Mouse (Mus musculus) neural tube, embryonic 11.5 days (tissue): ENCODE results near the gene Zbtb8a. TPM values are rescaled to one million over a fixed set of nuclear protein-coding genes. Genes with fewer than 3 reads are reported as not detected.
"Not testable (repeated sequence)": the region's sequence is repeated elsewhere in the genome, so short reads cannot be mapped to it uniquely, and the experiment has no call there.

Source experiments
- ATAC-seq: fragments of 200-750 bp; cut with Nextera tagmentation; 2 replicates; pipeline ENCODE4 v1.8.0; 2017; ENCODE audit warnings: moderate number of reproducible peaks, mild to moderate bottlenecking, moderate TSS enrichment, moderate library complexity; ENCODE audit not compliant: insufficient read depth, low FRiP score, low TSS enrichment
- DNase-seq: peaks from one replicate; pipeline ENCODE4 v3.0.0-alpha.2; 2015; ENCODE audit warnings: low spot score
- H3K27ac ChIP-seq: fragments of 300-500 bp; sonication (generic); 2 replicates; pipeline ENCODE4 v1.5.1; 2014; ENCODE audit warnings: low read depth, mild to moderate bottlenecking, low read length
- H3K27me3 ChIP-seq: fragments of 300-500 bp; sonication (generic); 2 replicates; pipeline ENCODE4 v1.6.1; 2014; ENCODE audit warnings: mild to moderate bottlenecking, low read length, mixed read lengths; ENCODE audit not compliant: control insufficient read depth, insufficient read depth
- H3K36me3 ChIP-seq: fragments of 300-500 bp; sonication (generic); 2 replicates; pipeline ENCODE4 v1.6.1; 2014; ENCODE audit warnings: mild to moderate bottlenecking, low read length, moderate library complexity, mixed read lengths; ENCODE audit not compliant: control insufficient read depth, insufficient read depth
- H3K4me1 ChIP-seq: fragments of 300-500 bp; sonication (generic); 2 replicates; pipeline ENCODE4 v1.6.1; 2014; ENCODE audit warnings: low read length, mixed read lengths; ENCODE audit not compliant: control insufficient read depth, insufficient read depth
- H3K4me2 ChIP-seq: fragments of 300-500 bp; sonication (generic); 2 replicates; pipeline ENCODE4 v1.6.1; 2014; ENCODE audit warnings: low read depth, mild to moderate bottlenecking, moderate library complexity
- H3K4me3 ChIP-seq: fragments of 300-500 bp; sonication (generic); 2 replicates; pipeline ENCODE4 v1.5.1; 2014; ENCODE audit warnings: low read depth, low read length
- H3K9ac ChIP-seq: fragments of 300-500 bp; sonication (generic); 2 replicates; pipeline ENCODE4 v1.6.1; 2014; ENCODE audit warnings: mild to moderate bottlenecking, low read length
- H3K9me3 ChIP-seq: fragments of 300-500 bp; sonication (generic); 2 replicates; pipeline ENCODE4 v1.6.1; 2016; ENCODE audit warnings: low read length; ENCODE audit not compliant: control insufficient read depth
- WGBS: fragments of 180-500 bp; shearing (Covaris S2); extraction: QIAGEN DNeasy Blood & Tissue Kit; methylation state at CpG from one replicate; pipeline ENCODE4 v1.1.7; 2014; 5-methylcytosine and 5-hydroxymethylcytosine counted together
- polyA plus RNA-seq: library from polyadenylated mRNA; unstranded; fragments of >200 nt; fragmentation: Nextera tagmentation; extraction: Ambion mirVana; gene quantifications from 2 replicates; pipeline ENCODE4 v1.2.1, GENCODE M21; 2014

Gene Zbtb8a
- polyA plus RNA-seq, 1 experiment from 2014 or later = 7.4 TPM

DNA sequence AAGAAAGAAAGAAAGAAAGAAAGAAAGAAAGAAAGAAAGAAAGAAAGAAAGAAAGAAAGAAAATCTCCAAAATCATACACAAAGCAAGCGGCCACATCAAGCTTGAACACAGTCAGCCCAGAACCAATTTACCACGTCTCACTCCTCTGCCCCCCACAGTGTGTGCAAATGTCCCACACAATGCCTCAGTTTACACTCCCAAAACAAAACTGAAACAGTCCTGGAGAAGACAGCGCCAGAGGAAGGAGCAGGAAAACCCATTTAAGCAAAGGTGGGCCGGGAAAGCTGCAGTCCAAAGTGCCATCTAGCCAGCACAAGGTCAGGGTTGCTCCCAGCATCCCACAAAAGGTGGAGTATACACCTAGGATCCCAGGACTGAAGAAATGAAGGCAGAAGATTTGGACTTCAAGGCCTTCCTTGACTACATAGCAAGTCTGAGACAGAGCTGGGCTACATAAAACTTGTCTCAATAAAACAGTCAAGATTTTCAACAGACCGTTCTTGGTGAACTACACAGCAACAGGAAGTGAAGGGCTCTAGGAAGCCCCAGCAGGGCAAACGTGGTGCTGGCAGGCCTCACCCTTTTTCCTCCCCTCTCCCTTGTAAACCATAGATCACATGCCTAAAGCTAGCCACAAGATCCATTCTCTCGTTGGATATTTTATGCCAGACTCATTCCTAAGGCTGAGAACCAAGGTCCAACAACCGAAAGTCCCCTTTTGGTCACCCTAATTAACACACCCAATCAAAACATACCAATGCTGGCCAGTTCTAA, 4.5 kb downstream of the Zbtb8a start:
- H3K36me3 ChIP-seq = no peaks in the 10 kb centered on the region
- no peak overlapping the region for H3K9ac ChIP-seq
- peaks cover 10% of the 10 kb centered on the region; the same call in 1 of the 2 replicates for H3K27me3 ChIP-seq
- 42% methylated on average over 8 of the region's 8 CpGs for WGBS
- 0 out of 2 replicates have a peak, but pooled peaks cover 2% of the 10 kb centered on the region for H3K4me1 ChIP-seq
- H3K4me3 ChIP-seq = no peak overlapping the region
- no peak overlapping the region for H3K4me2 ChIP-seq
- no peak for DNase-seq
- no peaks in the 10 kb centered on the region for H3K9me3 ChIP-seq
- H3K27ac ChIP-seq = no peak overlapping the region
- no peak for ATAC-seq

DNA sequence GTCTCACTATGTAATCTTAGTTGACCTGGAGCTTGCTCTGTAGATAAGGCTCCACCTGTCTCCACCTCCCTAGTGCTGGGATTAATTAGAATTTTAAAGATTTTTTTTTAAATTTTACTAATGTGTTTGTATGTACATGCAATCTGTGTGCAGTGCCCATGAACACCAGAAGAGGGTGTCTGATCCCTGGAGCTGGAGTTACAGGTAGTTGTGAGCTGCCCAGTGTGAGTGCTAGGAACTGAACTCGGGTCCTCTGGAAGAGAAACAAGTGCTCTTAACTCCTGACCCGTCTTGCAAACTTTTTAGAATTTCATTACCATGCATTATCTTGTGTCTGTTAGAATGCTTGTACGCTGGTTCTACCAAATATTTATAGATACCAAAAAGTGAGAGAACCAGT, 6.5 kb downstream of the Zbtb8a start:
- DNase-seq = no peak
- no peak overlapping the region for H3K27ac ChIP-seq
- H3K9ac ChIP-seq = no peak overlapping the region
- H3K9me3 ChIP-seq = no peaks in the 10 kb centered on the region
- H3K27me3 ChIP-seq = peaks cover 4% of the 10 kb centered on the region; the same call in 1 of the 2 replicates
- H3K4me1 ChIP-seq = 0 out of 2 replicates have a peak, but pooled peaks cover 2% of the 10 kb centered on the region
- no peak overlapping the region for H3K4me3 ChIP-seq
- H3K4me2 ChIP-seq = no peak overlapping the region
- H3K36me3 ChIP-seq = no peaks in the 10 kb centered on the region
- ATAC-seq = no peak
- WGBS = 87% methylated on average over 3 of the region's 3 CpGs

DNA sequence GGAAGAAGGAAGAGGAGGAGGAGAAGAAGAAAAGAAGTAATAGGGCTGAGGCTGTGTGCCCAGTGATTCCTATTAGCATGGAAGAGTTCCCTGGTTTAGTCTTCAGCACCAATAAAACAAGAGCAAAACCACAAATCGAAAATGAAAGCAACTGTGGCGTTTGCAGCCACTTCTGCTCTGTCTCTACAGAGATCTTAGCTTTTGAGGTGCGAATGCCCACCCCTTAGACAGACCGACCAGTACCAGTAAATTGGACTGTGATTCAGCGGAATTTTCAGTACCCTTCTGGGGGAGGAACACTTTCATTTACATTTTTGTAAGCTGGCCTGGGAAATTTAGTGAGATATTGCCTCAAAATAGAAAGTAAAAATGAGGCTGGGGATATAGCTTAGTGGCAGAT, 12.7 kb downstream of the Zbtb8a start:
- H3K27ac ChIP-seq = no peak overlapping the region
- no peaks in the 10 kb centered on the region for H3K4me1 ChIP-seq
- H3K4me2 ChIP-seq = no peak overlapping the region
- H3K9ac ChIP-seq = no peak overlapping the region
- no peaks in the 10 kb centered on the region for H3K27me3 ChIP-seq
- 87% methylated on average over 5 of the region's 5 CpGs for WGBS
- DNase-seq (no peak), ATAC-seq (no peak)
- no peaks in the 10 kb centered on the region for H3K9me3 ChIP-seq
- H3K36me3 ChIP-seq = no peaks in the 10 kb centered on the region
- H3K4me3 ChIP-seq = no peak overlapping the region

DNA sequence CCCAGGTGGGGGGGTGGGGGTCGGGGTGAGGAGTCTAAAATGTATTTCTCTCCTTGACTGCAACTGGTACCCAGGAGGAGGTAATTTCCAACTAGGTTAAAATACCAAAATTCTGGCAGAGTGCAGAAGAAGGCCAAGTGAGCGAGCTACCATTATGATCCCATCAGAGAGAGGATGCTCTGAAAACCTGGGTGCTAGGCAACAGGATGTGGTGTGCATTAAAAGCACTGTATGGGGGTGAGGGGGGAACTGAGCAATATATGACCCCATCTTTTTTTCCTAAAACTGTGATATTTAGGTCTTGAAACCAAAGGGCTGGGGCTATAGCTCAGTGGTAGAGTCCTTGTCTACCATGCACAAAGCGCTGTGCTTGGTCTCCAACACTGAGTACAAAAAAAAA, 13.5 kb downstream of the Zbtb8a start:
- no peak overlapping the region for H3K4me3 ChIP-seq
- H3K27ac ChIP-seq = no peak overlapping the region
- no peak overlapping the region for H3K4me2 ChIP-seq
- no peaks in the 10 kb centered on the region for H3K27me3 ChIP-seq
- H3K4me1 ChIP-seq = no peaks in the 10 kb centered on the region
- H3K9ac ChIP-seq = no peak overlapping the region
- H3K36me3 ChIP-seq = no peaks in the 10 kb centered on the region
- 87% methylated on average over 3 of the region's 3 CpGs for WGBS
- no peaks in the 10 kb centered on the region for H3K9me3 ChIP-seq
- DNase-seq (no peak), ATAC-seq (no peak)

DNA sequence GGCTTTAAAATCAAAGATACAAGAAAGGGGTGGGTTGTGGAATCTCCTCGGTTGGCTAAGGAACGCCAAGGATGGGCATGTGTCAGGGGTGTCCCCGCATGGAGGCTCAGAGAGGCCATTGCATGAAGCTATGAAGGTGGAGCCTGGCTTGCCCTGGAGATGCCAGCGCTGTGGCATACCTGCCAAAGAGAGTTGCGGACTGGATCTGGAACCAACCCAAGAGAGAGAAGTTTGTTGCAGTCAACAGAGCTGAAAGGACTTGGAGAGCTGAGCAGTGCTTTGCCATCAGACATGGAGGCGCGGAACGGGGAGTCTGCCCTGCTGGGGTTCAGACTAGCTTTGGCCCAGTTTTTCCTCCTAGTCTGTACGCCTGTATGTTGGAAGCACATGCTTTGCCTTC, 14.5 kb downstream of the Zbtb8a start:
- Histone ChIP-seq H3K4me1 (no peaks in the 10 kb centered on the region), H3K4me3 (no peak overlapping the region), H3K4me2 (no peak overlapping the region), H3K9me3 (no peaks in the 10 kb centered on the region), H3K9ac (no peak overlapping the region), H3K27ac (no peak overlapping the region), H3K36me3 (no peaks in the 10 kb centered on the region), H3K27me3 (no peaks in the 10 kb centered on the region)
- ATAC-seq = no peak
- 90% methylated on average over 9 of the region's 9 CpGs for WGBS
- DNase-seq = no peak

DNA sequence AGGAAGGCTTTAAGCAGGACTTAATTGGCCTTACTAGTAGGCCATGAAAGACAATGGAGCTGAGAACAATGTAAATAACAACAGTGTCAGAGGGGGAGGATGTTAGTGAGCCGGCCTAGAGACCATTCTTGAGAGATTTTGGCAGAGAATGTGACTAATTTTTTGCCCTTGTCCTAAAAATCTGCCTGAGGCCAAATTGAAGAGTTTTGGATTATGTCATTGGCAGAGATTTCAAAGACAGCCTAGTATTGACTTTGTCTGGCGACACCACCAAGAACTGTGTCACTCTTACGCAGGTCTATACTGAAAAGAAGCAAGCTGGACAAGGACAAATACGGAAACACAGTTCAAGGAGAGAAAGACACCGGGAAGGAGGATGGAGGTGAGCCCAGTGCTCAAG, 15.1 kb downstream of the Zbtb8a start:
- Histone ChIP-seq H3K4me3 (no peak overlapping the region), H3K9ac (no peak overlapping the region), H3K4me1 (no peaks in the 10 kb centered on the region), H3K27me3 (no peaks in the 10 kb centered on the region), H3K4me2 (no peak overlapping the region), H3K27ac (no peak overlapping the region), H3K36me3 (no peaks in the 10 kb centered on the region), H3K9me3 (no peaks in the 10 kb centered on the region)
- ATAC-seq (no peak), DNase-seq (no peak)
- WGBS = 85% methylated on average over 5 of the region's 5 CpGs

DNA sequence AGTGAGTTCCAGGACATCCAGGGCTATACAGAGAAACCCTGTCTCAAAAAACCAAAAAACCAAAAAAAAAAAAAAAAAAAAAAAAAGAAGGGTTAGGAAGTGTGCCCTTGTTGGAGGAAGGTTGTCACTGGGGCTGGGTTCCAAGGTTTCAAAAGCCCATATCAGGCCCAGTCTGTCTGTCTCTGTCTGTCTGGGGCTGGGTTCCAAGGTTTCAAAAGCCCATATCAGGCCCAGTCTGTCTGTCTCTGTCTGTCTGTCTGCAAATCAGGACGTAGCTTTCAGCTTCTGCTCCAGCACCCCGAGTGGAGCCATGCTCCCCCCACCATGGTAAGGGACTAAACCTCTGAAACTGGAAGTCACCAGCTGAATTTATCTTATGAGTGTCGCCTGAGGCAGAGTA, 15.7 kb downstream of the Zbtb8a start:
- H3K4me2 ChIP-seq, H3K9ac ChIP-seq, ATAC-seq, H3K27me3 ChIP-seq, H3K4me3 ChIP-seq, H3K4me1 ChIP-seq, H3K36me3 ChIP-seq, DNase-seq, H3K9me3 ChIP-seq, H3K27ac ChIP-seq: not testable (repeated sequence)
- 88% methylated on average over 3 of the region's 3 CpGs for WGBS

DNA sequence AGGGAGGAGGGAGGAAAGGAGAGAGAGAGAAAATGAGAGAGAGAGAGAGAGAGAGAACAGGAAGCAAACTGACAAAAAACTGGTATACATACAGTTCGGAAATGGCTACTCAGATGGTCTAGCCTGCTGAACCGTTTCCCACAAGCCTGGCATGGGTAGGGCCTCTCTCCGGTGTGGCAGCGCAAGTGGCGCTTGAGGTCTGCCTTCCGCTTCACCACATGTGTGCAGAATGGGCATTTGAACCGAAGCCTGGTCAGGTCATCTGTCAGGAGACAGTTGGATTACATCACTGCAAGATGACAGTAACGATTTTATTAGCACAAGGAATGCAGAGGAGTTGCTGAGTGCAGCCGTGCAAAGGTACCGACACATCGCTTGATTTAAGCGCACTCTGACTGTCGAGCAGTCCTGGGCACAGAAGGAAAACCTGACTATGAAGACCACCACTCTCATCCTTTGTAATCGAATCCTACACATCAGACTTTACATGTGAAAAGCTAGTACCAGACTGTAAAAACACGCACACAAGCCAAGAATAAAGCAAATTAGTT, 20.2 kb downstream of the Zbtb8a start:
- no peak overlapping the region for H3K4me2 ChIP-seq
- H3K27me3 ChIP-seq = no peaks in the 10 kb centered on the region
- no peaks in the 10 kb centered on the region for H3K4me1 ChIP-seq
- peaks cover 2% of the 10 kb centered on the region; the same call in 1 of the 2 replicates for H3K36me3 ChIP-seq
- no peak overlapping the region for H3K27ac ChIP-seq
- no peaks in the 10 kb centered on the region for H3K9me3 ChIP-seq
- no peak overlapping the region for H3K4me3 ChIP-seq
- no peak for DNase-seq
- WGBS = 84% methylated on average over 15 of the region's 15 CpGs
- H3K9ac ChIP-seq = no peak overlapping the region
- ATAC-seq = no peak

DNA sequence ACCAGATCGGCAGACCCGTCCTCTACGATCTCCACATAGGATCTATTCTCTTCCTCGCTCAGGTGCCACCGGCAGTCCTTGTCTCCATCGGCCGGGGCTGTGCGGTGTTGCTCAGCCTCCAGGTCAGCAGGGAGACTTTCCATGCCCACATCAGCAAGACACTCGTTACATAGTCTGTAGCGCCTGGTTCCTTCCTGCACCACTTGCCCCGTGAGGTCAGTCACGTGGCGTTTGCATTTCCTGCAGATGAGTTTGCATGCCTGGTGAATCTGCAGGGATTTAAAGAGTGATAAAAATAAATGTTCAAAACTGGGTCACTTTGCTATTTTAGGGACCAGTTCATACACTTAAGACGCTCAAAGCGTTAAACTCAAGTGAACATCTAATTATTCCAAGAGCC, 23.7 kb downstream of the Zbtb8a start:
- H3K9ac ChIP-seq = no peak overlapping the region
- no peak overlapping the region for H3K4me3 ChIP-seq
- 88% methylated on average over 15 of the region's 15 CpGs for WGBS
- no peaks in the 10 kb centered on the region for H3K4me1 ChIP-seq
- peaks cover 2% of the 10 kb centered on the region; the same call in 1 of the 2 replicates for H3K36me3 ChIP-seq
- no peak for ATAC-seq
- no peak for DNase-seq
- H3K27ac ChIP-seq = no peak overlapping the region
- no peaks in the 10 kb centered on the region for H3K27me3 ChIP-seq
- H3K9me3 ChIP-seq = no peaks in the 10 kb centered on the region
- H3K4me2 ChIP-seq = no peak overlapping the region
